Mouse (Mus musculus): Measurements from ENCODE around the gene Postn.
A peak's percentile ranks its signal among the peaks of the same experiment; 100 is the strongest.

The Postn gene

DNA sequence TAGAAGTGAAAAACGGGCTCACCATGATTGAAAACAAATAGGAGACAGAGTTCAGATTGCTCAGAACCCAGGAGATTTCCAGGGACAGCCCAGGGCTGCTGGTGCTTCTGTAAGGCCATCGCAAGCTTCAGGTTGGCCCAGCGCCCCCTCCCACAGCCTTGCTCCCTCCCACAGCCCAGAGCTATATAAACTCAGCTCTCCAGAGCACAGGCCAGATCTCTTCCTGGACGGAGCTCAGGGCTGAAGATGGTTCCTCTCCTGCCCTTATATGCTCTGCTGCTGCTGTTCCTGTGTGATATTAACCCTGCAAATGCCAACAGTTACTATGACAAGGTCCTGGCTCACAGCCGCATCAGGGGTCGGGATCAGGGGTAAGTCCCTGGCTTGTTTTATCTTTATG is at the start of gene Postn:
Gene Postn, plus strand, starts transcription at position 213 of the 400 bp plus-strand sequence.
- no peak for DNase-seq (ENCODE audit: low spot score in 2 of 2)

DNA sequence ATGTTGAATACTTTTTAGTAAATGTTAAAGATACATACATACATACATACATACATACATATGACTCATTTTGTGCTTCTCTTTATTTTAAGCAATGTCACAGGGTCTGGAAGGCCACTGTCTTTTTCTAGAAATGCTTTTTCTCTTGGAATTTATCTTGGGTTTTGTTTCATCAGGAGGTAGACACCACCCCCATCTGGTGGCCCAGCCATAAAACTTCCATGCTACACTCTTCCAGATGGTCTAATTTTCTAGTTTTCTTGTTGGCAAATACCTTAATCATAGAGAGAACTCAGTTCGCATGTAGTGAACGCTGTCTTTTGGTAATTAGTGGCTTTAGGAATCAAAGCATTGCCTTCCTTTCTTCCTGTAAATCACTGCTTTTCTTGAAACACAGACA is 46.9 kb upstream of the Postn start:
- peak; percentile 12 to 13 for DNase-seq (ENCODE audit: low spot score in 2 of 2)

DNA sequence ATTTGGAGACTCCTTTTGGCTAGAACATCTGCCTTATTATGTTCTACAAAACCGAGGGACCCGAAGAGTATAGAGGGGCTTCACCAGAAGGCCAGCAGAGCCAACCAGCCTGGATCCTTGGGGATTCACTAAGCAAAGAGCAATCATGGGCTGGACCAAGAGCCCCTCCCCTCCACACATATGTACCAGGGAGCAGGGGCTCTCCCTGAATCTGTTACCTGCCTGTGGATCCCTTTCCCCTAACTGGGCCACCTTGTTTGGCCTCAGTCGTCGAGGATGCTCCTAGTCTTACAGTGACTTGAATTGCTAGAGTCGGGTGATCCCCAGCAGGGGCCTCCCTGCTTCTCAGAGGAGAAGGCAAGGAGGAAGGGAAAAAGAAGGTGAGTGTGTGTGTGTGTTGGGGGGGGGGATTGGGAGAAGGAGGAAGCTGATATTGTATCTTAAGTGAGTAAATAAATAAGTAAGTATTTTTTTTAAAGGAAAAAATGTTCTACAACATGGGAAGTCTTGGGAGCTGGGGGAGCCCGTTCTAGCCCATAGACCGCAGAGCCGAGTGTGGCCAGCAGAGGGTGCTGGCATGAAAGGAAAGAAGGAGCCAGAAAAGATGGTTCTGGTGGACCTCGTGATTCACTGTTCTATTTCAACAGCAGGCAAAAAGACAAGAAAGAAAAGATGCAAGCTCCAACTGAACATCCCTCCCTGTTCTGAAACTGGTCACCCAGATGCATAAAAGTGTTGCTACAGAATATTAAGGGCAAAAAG is 7.8 kb upstream of the Postn start:
- peak; percentile 78 to 83 for DNase-seq (ENCODE audit: low spot score in 2 of 2)

DNA sequence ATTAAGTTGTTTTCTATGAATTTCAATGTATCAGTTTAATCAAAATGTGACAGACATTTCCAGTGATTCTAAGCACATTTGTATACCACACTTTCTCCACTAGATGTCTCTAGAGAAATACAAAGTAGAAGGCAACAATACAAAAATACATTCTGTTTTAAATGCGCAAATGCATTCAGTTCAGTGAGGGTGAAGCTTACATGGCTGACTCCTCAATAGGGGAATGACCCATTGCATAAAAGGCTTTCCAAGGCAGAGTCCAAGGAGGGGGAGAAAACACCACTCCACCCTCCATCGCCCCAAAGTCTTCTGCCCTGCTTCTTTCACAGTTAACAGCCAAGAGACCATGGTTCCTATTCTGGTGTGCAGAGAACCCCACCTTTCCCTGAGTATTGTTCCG is 3.3 kb upstream of the Postn start:
- DNase-seq (ENCODE audit: low spot score in 2 of 2): no peak

DNA sequence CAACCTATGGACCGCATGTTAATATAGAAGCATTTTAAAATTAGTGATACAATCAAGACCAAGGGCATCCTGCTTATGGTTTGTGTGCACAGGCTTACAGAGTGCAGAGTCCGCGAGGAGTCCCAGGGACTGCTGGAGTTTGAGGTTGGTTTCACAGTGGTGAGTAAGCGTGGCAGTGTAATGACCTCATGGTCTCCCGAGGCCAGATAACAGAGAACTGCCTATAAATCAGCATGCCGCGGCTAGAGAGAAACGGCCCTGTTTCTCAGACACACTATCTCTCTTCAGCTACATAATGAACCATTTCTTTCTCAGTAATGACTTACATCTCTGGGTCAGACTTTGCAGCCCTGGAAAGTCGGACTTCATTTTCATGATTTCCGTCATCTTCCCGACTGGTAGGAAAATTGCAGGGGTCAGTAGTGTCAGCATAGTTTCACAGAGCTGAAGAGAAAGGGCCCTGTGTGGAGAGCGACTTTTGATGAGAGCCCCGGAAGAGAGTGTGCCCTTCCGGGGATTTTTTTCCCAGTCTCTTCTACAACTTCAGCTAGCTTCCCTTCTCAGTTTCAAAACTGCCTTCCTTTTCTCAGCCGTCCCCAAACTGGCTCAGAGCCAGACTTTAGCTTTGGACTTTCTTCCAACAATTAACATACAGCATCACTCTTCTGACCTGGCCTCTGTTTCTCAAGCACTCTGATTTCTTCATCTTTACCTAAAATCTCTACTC is 2.3 kb upstream of the Postn start:
- DNase-seq (ENCODE audit: low spot score in 2 of 2): no peak

DNA sequence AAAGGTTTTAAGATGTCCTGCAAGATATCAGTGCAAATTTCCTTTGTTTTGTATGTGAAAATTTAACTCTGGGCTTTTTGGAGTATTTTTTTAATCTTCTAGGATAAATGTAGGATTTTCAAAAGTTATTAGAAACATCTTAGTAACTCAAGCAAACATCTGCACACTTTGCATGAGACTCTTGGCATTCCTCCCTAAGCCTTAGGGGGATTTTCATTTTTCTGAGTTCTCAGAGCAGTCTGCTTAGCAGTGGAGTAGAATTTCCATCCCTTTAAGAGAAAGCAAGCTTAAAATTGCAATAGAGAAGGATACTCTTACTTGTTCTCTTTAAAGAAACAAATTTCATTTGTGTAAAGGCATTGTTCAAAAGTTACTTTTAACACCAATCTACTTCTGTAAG is 747 bp downstream of the Postn start:
- DNase-seq (ENCODE audit: low spot score in 2 of 2): no peak

DNA sequence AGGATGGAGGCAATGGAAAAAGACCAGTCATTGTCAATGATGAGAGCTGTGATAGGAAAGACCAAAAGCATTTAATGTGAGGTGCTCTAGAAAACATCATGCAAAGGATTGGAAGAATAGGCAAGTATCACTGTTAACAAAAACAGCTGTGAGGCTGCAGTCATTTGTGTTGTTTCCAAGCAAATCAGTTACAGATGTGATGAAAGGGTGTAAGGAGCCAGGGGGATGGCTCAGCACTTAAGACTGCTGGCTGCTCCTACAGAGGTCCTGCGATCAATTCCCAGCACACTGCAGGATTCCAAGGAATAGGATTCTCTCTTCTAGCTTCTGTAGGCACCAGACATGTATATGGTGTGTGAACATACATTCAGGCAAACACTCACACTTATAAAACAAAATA is 10.1 kb downstream of the Postn start:
- DNase-seq (ENCODE audit: low spot score in 2 of 2): no peak

DNA sequence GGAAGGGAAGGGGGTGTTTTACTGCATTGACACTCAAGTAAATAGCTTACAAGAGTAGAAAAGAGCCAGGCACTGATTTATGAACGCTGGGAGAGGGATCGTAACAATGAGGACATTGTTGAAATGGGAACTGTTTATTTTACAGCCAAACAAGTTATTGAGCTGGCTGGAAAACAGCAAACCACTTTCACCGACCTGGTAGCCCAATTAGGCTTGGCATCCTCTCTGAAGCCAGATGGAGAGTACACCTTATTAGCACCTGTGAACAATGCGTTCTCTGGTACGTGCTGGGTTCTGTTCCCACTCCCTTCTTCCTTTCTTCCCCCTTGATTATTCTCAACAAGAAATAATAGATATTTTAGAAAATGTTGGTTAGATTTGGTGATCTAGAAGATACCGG is 11.7 kb downstream of the Postn start:
- DNase-seq (ENCODE audit: low spot score in 2 of 2): no peak

DNA sequence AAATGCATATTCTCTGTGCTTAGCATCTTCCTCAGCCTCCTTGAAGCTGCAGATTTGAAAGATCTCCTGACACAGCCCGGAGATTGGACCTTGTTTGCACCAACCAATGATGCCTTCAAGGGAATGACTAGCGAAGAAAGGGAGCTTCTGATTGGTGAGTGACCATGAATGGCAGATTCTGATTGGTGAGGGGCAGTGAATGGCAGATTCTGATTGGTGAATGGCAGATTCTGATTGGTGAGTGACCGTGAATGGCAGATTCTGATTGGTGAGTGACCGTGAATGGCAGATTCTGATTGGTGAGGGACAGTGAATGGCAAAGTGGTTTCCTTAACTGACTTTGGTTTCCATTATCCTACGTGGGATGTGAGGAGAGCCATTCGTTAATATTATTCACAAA is 15.1 kb downstream of the Postn start:
- DNase-seq (ENCODE audit: low spot score in 2 of 2): no peak

DNA sequence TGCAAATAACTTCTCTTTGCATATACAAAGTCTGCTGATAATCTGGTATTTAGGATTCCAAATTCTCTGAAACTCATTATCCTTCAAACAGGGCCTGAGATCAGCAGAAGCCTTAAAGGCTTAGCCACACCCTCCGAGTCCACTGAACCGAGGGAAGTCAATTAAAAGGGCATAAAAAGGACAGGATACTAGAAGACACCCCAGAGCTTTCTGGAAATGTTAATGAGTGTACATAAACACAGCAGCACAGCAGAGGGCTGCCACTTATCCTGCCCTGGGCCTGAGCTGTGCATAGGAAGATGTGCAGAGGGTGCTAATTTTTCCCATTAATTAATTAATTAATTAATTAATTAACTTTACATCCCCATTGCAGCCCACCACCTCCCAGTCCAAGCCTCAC is 16.7 kb downstream of the Postn start:
- DNase-seq (ENCODE audit: low spot score in 2 of 2): no peak

DNA sequence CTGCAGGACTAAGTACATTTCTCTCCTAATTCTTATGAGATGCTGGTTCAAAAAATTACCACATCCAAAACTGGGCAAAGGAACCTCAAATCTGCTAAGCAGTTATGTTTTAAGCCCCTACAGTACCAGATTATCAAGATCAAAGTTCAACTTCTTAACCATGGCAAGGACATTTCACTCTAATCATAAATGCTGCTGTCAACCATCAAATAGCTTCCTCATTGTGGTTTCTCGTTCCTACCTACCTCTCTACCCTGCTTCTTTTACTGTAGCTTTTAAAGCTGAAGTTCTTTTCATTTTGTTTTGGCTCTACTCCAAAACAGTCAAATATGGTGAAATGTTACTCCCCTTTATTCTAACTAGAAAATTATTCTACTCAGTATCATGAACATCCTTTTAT is 17.2 kb downstream of the Postn start:
- DNase-seq (ENCODE audit: low spot score in 2 of 2): no peak

DNA sequence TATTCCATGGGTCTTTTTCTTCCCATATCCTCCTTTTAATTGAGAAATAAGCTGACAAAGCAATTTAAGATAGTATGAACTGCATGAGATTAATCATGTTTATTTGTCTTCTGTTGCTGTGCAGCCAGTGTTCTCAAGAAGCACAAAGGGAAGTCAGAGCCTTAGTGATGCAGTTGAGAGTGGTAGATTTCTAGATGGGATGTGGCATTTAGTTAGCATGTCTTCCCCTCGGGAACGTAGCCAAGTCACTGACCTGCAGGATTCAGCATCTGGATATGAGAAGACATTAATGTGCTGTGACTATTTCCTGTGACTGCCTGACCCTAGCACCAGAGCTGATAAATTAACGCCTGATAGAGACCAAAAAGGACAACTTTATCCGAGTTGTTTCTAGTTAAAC is 19.1 kb downstream of the Postn start:
- DNase-seq (ENCODE audit: low spot score in 2 of 2): no peak

DNA sequence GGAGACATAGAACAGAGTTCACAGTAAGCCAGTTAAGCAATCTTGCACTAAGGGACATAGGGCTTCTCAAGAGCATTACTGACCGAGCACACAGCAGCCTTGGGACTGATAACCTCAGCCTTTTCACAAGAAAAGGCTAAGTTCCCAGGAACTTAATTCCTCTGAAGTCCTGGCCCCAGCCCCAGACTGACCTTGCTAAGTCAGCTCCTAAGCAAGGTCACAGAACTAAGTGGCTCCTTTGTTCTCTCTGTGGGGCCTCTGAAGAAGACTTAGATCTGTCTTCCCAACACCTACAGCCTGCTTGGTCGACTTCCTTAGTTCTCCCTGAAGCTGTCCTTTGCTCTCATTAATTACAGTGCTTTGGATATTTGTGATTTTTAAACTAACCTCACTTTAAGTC is 38.4 kb downstream of the Postn start:
- no peak for DNase-seq (ENCODE audit: low spot score in 2 of 2)

DNA sequence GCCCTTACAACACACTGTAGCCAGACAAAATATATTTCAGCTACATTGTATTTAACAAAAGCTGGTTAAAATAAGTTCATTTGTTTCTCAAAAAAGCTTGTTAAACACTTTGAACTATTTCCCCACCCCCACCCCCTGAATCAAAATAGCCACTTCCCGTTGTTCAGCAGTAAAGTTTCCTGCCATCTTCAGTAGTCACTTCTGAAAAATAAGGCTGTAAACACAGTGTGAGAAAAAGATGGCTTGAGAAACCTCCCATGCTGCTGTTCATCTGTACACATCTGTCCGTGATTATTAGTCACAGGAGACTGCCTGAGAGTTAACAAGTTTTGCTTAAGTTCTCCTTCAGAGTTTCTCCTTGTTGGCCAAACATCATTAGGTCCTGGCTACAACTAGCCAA is 39.0 kb downstream of the Postn start:
- DNase-seq (ENCODE audit: low spot score in 2 of 2): no peak

DNA sequence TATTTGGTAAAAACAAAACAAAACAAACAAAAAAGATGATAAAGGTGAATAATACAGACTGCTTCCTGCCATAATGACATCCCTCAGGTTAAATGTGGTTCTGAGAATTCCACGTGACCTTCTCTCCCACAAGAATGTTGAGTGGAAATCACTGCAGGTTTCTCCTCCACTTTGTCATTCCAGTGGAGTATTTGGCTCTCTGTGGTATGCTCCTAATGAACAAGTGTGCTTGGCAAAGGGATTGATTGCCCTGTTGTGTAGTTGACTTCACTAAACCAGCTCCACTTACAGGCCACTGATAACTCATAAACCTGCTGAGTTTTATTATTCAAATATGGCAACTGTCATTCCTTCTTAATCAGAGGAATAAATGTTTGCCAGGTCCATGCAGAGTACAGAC is 39.7 kb downstream of the Postn start:
- DNase-seq (ENCODE audit: low spot score in 2 of 2): no peak

DNA sequence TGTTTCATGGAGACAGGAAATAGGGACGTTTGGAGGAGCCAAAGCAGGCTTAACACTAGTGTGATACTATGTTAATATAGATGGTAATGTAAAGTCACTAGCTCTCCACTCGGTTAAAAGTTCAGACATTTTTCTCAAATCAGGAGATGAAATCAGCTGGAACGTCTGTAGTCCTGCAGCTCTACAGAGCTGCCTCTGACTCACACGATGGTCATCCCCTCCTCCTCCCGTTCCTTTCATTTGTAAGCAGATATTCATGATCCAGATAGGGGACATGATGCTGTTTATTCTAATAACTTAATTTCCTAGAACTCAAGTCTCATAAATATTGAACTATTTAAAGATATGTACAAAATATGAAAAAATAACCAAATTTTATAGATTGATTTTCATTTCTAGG is 40.8 kb downstream of the Postn start:
- no peak for DNase-seq (ENCODE audit: low spot score in 2 of 2)

DNA sequence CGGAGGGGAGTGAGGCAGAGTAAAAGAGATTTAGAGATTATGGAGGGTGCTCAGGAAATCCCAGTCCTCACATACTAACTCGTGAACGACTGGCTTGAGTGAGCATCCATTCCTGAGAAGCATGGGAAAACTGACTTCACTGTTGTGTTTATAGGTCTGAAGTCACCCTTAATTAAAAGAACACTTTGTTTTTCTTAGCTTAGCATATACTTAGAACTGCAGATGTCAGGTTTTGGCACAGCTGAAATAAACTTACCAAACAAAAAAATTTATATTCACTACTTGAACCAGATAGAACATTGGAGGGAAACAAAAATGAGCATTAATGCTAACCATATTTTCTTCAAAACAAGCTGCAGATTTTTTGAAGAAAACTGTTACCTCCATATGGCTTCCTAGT is 42.9 kb downstream of the Postn start:
- DNase-seq (ENCODE audit: low spot score in 2 of 2): no peak

DNA sequence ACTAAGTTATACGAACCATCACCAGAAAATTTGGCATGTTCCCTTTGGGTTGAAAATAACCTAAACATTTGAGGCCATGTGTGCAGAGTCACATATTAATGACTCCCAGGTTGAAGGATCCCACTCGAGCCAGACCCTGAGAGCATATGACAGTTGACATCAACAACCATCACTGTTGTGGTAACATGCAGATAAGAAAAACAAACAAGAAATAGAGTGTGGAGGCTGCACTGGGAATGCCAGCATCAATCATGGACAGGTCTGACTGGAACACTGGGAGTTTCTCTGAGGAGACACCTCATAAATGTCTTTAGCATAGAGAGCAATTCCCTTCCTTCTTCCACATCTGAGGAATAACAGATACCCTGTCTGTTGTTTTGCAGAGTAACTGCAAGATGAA is 45.7 kb downstream of the Postn start:
- no peak for DNase-seq (ENCODE audit: low spot score in 2 of 2)

DNA sequence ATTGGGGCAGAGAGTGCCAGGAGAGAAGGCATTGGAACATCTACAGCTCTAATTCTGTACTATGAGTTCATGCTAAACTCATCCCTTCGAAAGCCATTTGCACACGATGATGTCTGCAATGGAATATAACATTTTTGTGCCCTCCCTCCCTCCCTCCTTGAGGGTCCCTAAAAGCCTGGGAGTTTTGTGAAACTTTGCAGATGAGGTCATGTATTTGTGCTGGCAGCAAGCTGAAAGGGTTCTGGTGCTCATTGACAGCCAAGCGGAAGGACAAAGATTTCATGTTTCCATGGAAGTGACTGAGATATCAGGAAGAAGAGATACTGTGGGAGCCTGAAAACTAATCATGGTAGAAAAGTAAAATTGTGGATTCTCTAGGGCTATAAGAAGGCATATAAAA is 50.1 kb downstream of the Postn start:
- no peak for DNase-seq (ENCODE audit: low spot score in 2 of 2)

DNA sequence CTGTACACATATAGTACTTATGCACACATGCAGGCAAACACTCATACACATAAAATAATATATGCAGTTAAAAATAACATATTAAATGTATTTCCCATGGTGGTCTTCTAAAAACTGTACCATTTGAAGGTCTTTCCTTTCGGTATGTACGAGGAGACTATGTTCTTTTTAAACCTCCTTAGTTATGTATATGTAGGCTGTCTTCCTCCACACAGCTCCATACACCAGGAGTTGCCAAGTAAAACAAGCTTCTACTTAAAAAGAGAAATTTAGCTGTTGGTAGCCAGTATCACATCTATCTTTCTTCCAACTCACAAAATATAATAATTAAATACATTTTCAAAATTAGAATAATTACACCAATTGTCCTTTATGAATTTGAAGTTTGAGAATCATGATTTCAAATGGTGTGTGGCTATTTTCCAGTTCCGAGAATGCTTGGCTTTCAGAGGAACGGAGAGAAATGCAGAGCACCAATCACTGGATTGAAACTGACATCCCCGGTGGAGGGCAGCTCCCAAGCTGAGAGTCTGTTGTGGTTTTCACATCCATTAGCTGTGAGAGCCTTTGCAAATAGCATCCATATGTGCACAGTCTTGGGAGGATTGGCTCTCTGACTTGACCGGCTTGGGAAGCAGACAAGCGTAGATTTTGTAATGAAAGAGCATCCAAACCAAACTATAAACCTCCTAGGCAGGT is 52.1 kb downstream of the Postn start:
- no peak for DNase-seq (ENCODE audit: low spot score in 2 of 2)

DNA sequence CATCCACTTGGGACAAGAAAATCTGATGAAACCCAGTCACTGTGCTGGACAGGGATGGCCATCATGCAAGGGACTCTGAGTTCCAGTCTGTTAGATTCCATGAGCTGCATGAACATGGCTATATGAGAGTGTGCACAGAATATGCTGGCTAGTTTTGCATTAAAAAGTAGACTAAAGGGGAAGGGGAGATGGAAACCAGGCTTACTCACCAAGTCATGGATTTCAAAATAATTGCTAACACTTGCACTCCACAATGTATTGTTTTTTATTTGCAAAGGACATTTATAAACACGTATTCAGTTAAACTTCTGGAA is 52.6 kb downstream of the Postn start:
- DNase-seq (ENCODE audit: low spot score in 2 of 2): no peak

DNA sequence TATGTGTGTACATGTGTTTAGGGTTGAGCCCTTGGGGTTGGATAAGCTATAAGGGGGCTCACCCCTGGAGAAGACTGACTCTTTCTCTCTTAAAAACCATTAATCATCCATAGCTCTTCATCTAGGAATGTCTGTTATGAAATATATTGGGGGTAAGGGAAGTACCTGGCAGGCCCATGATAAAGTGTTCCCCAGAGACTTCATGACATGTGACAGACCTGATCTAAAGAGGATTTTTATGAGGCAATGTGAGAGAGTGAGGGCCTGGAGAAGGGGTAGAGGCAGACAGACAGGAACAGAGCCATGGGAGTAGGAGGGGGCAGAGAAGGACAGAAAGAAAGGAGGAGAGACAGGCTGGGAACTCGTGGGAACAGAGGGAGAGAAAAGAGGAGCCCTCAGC is 53.5 kb downstream of the Postn start:
- DNase-seq (ENCODE audit: low spot score in 2 of 2): no peak

DNA sequence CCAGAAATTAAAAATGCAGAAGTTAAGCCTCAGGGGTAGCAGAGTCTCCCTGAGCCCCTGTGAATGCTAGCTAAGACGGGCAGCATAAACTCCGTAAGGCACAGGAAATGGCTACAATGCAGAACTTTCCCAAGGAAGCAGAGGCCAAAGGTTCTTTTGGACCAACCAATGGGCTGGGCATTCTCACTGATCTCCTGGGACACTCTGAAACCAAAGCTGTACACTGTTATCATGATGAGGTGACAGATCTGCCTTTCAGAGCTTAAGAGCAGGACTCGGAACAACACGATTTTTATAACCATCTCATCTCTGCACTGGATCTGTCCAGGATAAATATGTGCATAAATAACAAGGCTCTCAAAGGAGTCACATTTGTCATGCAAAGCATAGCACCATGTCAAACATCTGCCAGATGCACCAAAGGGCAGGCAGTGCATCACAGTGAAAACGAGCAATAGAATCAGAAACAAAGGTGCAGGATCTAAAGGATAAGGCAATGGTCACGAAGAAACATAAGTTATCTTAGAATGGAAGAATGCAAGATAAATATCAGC is 57.0 kb downstream of the Postn start:
- no peak for DNase-seq (ENCODE audit: low spot score in 2 of 2)

Data from frontal cortex, postnatal 36 days (tissue).